Mouse (Mus musculus) hindbrain, embryonic 11.5 days (tissue): ENCODE measurements at regions not wholly inside any gene's neighbourhood (a gene's known extent, or its start where the extent isn't known, plus 50 kb on each side); places are given as distances from the start of the nearest gene placed in this dataset.

Experiments
- ATAC-seq: fragments of 200-750 bp; cut with Nextera tagmentation; 2 replicates; pipeline ENCODE4 v1.8.0; 2017; ENCODE audit warnings: mild to moderate bottlenecking, moderate TSS enrichment, moderate library complexity; ENCODE audit not compliant: low FRiP score
- DNase-seq: peaks from one replicate; pipeline ENCODE4 v3.0.0-alpha.2; 2015; ENCODE audit warnings: low spot score
- H3K27ac ChIP-seq: fragments of 300-500 bp; sonication (generic); 2 replicates; pipeline ENCODE4 v1.5.1; 2014; ENCODE audit warnings: mild to moderate bottlenecking, low read depth, low read length
- H3K27me3 ChIP-seq: fragments of 300-500 bp; sonication (generic); 2 replicates; pipeline ENCODE4 v1.6.1; 2014; ENCODE audit warnings: mild to moderate bottlenecking, low read length, moderate library complexity, mixed read lengths; ENCODE audit not compliant: control insufficient read depth, insufficient read depth
- H3K36me3 ChIP-seq: fragments of 300-500 bp; sonication (generic); 2 replicates; pipeline ENCODE4 v1.6.1; 2014; ENCODE audit warnings: mild to moderate bottlenecking, low read length, moderate library complexity, mixed read lengths; ENCODE audit not compliant: control insufficient read depth, insufficient read depth
- H3K4me1 ChIP-seq: fragments of 300-500 bp; sonication (generic); replicated peaks from 2 replicates; pipeline ENCODE4 v1.6.1; 2014; ENCODE audit warnings: low read length, mixed read lengths; ENCODE audit not compliant: control insufficient read depth, insufficient read depth
- H3K4me2 ChIP-seq: fragments of 300-500 bp; sonication (generic); replicated peaks from 2 replicates; pipeline ENCODE4 v1.6.1; 2014; ENCODE audit warnings: mild to moderate bottlenecking, low read depth, low read length
- H3K4me3 ChIP-seq: fragments of 300-500 bp; sonication (generic); 2 replicates; pipeline ENCODE4 v1.5.1; 2014; ENCODE audit warnings: low read depth, low read length
- H3K9ac ChIP-seq: fragments of 300-500 bp; sonication (generic); 2 replicates; pipeline ENCODE4 v1.6.1; 2014; ENCODE audit warnings: low read depth, low read length
- H3K9me3 ChIP-seq: fragments of 300-500 bp; sonication (generic); 2 replicates; pipeline ENCODE4 v1.6.1; 2016; ENCODE audit warnings: low read length; ENCODE audit not compliant: control insufficient read depth
- WGBS: fragments of 180-500 bp; shearing (Covaris S2); extraction: QIAGEN DNeasy Blood & Tissue Kit; methylation state at CpG from one replicate; pipeline ENCODE4 v1.1.7; 2014; 5-methylcytosine and 5-hydroxymethylcytosine counted together

DNA sequence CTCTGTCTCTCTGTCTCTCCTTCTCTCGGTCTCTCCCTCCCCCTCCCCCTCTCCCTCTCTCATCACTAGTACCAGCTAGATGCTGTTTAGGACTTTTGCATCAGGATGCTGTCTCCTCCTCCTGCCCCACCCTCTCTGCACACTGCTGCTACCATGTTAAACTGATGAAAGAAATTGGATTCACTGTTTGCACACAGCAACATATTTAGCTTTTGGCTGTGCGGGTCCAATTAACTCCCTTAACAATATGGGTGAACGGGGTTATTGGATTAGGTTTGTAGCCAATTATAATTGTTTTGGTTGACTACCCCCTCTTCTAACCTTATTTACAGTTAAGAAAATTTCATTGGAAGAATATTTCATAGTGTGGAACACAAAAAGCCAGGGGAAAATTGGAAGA lies 424.0 kb upstream of the Sorcs1 start:
- Histone ChIP-seq H3K9me3 (no peaks in the 10 kb centered on the region), H3K27me3 (no peaks in the 10 kb centered on the region), H3K4me3 (no peak overlapping the region), H3K4me2 (no peak overlapping the region), H3K9ac (no peak overlapping the region), H3K4me1 (no peaks in the 10 kb centered on the region), H3K27ac (no peak overlapping the region), H3K36me3 (no peaks in the 10 kb centered on the region)
- WGBS, result 85% methylated on average over 3 of the region's 3 CpGs
- no peak for DNase-seq
- ATAC-seq, result no peak

DNA sequence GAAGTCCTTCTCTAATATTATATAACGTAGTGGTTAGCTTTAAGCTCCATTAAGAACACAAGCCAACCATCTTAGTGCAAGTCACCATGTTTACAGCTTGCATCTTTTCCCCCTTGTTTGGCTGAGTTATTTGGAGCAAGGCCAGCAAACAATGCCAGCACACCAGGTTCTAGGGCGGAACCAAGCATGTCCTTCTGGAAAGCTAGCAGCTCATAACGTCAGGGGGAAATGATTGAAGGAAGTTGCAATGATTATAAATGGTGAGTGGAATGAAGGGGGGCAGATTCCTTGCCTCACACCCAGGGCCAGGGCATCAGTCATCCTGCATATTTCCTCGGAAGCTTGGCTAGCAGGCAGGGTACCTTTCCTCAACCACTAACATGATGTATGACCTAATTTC lies 396.3 kb upstream of the Sorcs1 start:
- Histone ChIP-seq H3K27me3 (no peaks in the 10 kb centered on the region), H3K36me3 (no peaks in the 10 kb centered on the region), H3K4me1 (no peaks in the 10 kb centered on the region), H3K9ac (no peak overlapping the region), H3K4me2 (no peak overlapping the region), H3K4me3 (no peak overlapping the region), H3K27ac (no peak overlapping the region), H3K9me3 (no peaks in the 10 kb centered on the region)
- 88% methylated on average over 4 of the region's 4 CpGs for whole genome bisulfite sequencing
- no peak for DNase-seq
- no peak for ATAC-seq

DNA sequence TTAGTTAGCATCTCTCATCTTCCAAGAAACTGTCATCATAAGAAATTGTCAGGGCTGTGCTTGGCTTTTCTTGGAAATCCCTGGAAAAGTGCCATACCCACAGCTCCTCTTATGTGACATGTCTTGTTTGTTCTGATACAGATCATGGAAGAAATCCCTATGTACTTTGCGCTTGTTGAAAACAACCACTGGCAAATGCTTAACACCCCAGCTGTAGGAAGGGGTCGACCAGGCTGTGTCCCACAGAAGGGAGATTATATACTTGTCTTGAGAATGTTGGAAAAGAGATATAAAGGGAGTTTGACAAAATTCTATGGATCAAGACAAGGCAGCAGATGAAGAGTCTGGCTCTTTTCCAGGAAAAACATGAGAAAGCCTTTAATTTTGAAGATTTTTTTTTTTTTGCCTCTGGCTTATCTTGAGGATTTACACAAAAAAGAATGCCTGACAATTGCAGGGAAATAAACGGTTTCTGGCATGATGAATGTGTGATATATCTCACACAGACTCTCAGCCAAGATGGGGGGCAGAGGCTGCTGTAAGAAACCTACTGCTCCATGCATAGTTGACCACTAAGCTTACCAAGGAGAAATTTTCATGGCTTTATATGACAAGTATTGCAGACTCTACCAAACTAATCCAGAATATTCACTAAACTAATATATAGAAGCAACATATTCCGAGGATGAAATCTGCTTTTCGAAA lies 381.7 kb upstream of the Sorcs1 start:
- H3K27me3 ChIP-seq, result no peaks in the 10 kb centered on the region
- no peak overlapping the region for H3K4me2 ChIP-seq
- WGBS, result 85% methylated on average over 5 of the region's 5 CpGs
- DNase-seq, result no peak
- ATAC-seq, result no peak
- H3K9me3 ChIP-seq, result no peaks in the 10 kb centered on the region
- H3K4me1 ChIP-seq, result no peaks in the 10 kb centered on the region
- H3K36me3 ChIP-seq, result no peaks in the 10 kb centered on the region
- H3K4me3 ChIP-seq, result no peak overlapping the region
- H3K9ac ChIP-seq, result no peak overlapping the region
- no peak overlapping the region for H3K27ac ChIP-seq

DNA sequence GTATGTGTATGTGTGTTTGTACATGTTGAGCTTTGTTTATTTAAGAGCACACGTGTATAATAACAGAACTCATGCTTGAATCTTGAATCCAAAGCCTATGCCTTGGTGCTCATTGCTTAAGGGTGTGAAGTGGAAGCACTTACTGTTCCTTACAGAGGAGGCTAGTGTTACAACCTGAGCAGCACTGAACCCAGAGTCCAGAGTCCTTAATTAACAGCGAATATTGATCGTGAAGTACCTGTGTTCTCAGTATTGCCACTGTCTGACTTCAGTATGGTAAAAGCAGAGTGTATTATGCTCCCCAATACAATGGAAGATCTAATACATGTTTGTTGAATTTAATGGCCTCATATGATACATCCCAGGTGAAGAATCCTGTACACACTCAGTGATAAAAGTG lies 365.1 kb upstream of the Sorcs1 start:
- Histone ChIP-seq H3K4me2 (no peak overlapping the region), H3K9ac (no peak overlapping the region), H3K4me3 (no peak overlapping the region), H3K4me1 (no peaks in the 10 kb centered on the region), H3K27me3 (no peaks in the 10 kb centered on the region), H3K36me3 (no peaks in the 10 kb centered on the region), H3K27ac (no peak overlapping the region), H3K9me3 (no peaks in the 10 kb centered on the region)
- ATAC-seq (no peak), DNase-seq (no peak)
- 90% methylated on average over 3 of the region's 3 CpGs for WGBS

DNA sequence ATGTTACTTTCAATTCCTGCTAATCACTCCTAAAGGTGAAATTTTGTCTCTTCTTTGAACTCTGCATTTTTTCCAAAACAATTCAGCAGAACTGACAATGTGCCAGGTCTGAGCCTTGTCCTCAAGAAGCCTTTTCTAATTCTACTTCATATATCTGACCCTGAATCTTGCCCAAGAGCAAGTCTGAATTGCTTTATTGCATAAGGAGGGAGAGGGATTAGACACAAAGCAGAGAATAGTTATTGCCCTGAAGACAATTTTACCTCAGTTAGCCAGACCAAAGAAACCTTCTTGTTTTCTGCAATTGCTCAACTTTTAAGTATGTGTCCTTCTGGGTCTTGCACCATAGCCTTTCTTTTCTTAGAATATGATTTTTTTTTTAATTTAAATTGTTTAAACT lies 316.0 kb upstream of the Sorcs1 start:
- Histone ChIP-seq H3K27me3 (no peaks in the 10 kb centered on the region), H3K4me2 (no peak overlapping the region)
- no peak for DNase-seq

DNA sequence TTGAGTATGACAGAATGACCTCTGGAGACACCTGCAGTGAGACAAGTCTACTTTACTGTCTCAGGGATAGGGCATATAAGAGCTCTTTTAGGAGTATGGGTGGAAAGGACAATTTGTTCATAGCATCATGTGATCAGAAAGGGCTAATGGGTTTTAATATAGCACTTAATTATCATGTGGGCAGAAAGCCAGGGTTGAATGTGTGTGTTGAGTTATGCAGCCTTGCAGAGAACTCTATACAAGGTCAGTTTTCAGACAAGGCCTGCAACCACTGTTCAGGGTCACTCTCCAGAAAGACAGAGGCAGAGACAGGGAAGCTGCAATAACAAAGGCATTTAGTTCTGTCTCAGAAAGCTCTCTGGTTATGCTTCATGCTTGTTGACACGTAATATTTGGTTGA lies 292.6 kb upstream of the Sorcs1 start:
- H3K9ac ChIP-seq, result no peak overlapping the region
- DNase-seq (no peak), ATAC-seq (no peak)
- no peak overlapping the region for H3K4me3 ChIP-seq
- H3K9me3 ChIP-seq, result no peaks in the 10 kb centered on the region
- H3K4me1 ChIP-seq, result no peaks in the 10 kb centered on the region
- no peaks in the 10 kb centered on the region for H3K27me3 ChIP-seq
- H3K36me3 ChIP-seq, result no peaks in the 10 kb centered on the region
- WGBS, result 87% methylated on average over 1 of the region's 1 CpGs
- no peak overlapping the region for H3K4me2 ChIP-seq
- no peak overlapping the region for H3K27ac ChIP-seq

More for the DNA sequence above, 316.0 kb upstream of the Sorcs1 start:
- Histone ChIP-seq H3K4me1 (no peaks in the 10 kb centered on the region), H3K4me3 (no peak overlapping the region), H3K27ac (no peak overlapping the region), H3K36me3 (no peaks in the 10 kb centered on the region), H3K9me3 (no peaks in the 10 kb centered on the region), H3K9ac (no peak overlapping the region)
- ATAC-seq, result no peak

DNA sequence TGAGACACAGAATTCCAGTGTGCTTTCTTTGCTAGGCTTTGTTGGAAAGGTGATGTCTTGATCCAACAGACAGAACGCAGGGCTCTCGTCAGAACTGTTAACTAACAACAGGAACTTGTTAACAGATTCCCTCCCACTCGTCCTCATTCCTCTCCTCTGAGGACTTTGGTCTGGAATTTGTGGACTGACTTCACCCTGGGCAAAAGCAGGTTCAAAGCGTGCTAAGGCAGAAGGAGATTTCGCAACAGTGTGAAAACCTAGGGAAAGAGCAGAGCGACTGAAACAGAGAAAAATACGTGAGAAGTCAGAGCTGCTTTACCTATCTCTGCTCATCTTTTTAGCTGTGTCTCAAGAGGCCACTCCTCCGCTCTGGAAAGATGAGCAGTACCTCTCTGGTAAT lies 283.5 kb upstream of the Sorcs1 start:
- no peaks in the 10 kb centered on the region for H3K9me3 ChIP-seq
- H3K4me3 ChIP-seq, result no peak overlapping the region
- ATAC-seq, result no peak
- no peaks in the 10 kb centered on the region for H3K36me3 ChIP-seq
- no peaks in the 10 kb centered on the region for H3K27me3 ChIP-seq
- H3K4me1 ChIP-seq, result no peaks in the 10 kb centered on the region
- H3K4me2 ChIP-seq, result no peak overlapping the region
- no peak overlapping the region for H3K9ac ChIP-seq
- 77% methylated on average over 8 of the region's 8 CpGs for WGBS
- no peak overlapping the region for H3K27ac ChIP-seq
- DNase-seq, result no peak

DNA sequence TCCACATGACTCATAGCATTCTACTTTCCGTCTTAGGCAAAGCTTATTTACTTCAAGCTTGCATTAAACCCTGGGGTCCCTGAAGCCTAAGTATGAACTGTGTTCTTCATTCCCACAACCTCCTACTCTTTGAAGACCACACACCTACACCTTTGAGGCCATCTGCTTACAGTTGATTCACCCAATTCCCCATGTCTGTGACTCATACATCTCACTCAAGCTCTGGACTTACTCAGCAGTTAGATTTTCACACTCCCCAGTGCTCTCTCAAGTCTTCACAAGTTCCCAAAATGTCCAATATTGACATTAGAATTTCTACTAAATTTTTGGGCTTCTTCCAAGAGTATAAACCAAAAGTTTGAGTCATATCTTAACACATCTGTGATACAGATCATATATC lies 266.6 kb upstream of the Sorcs1 start:
- DNase-seq (no peak), ATAC-seq (no peak)
- H3K36me3 ChIP-seq, result no peaks in the 10 kb centered on the region
- no peak overlapping the region for H3K9ac ChIP-seq
- H3K27ac ChIP-seq, result no peak overlapping the region
- H3K9me3 ChIP-seq, result no peaks in the 10 kb centered on the region
- H3K27me3 ChIP-seq, result no peaks in the 10 kb centered on the region
- H3K4me3 ChIP-seq, result no peak overlapping the region
- 70% methylated on average over 1 of the region's 1 CpGs for WGBS
- H3K4me2 ChIP-seq, result no peak overlapping the region
- H3K4me1 ChIP-seq, result no peaks in the 10 kb centered on the region

DNA sequence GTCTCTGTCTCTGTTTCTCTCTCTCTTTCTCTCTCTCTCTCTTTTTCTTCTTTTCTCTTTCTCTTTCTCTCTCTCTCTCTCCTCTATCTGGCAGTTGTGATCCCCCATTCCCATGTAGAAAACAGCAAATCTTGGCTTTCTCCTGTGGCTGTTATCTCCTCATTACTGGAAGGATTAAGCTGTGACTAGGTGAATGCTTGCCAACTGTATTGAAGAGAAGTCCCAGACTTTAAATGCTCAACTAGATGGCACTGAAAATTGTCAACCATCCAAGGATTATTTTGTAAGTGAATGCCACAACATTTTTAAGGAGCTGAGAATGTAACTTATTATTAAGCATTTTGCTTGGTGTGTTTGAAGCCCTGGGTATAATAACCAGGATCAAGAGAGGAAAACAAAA lies 233.2 kb upstream of the Sorcs1 start:
- no peak for DNase-seq
- ATAC-seq, result no peak
- Histone ChIP-seq H3K4me2 (no peak overlapping the region), H3K27ac (no peak overlapping the region), H3K27me3 (no peaks in the 10 kb centered on the region), H3K9me3 (no peaks in the 10 kb centered on the region), H3K36me3 (no peaks in the 10 kb centered on the region), H3K9ac (no peak overlapping the region), H3K4me3 (no peak overlapping the region), H3K4me1 (no peaks in the 10 kb centered on the region)
